Mouse (Mus musculus) hindbrain, postnatal 0 days (tissue): ENCODE results near the gene Zfp853. TPM values are rescaled to one million over a fixed set of nuclear protein-coding genes. Genes with fewer than 3 reads are reported as not detected.

Experiments used
- ATAC-seq: fragments of 200-750 bp; cut with Nextera tagmentation; 2 replicates; pipeline ENCODE4 v1.8.0; 2017; ENCODE audit warnings: mild to moderate bottlenecking, moderate TSS enrichment, moderate library complexity
- DNase-seq: peaks from one replicate; pipeline ENCODE4 v3.0.0-alpha.2; 2015; ENCODE audit warnings: low spot score
- H3K27ac ChIP-seq: fragments of 300-500 bp; sonication (generic); 2 replicates; pipeline ENCODE4 v1.5.1; 2014; ENCODE audit warnings: mild to moderate bottlenecking
- H3K27me3 ChIP-seq: fragments of 300-500 bp; sonication (generic); 2 replicates; pipeline ENCODE4 v1.6.1; 2014; ENCODE audit warnings: low read length, mixed read lengths; ENCODE audit not compliant: insufficient read depth
- H3K36me3 ChIP-seq: fragments of 300-500 bp; sonication (generic); 2 replicates; pipeline ENCODE4 v1.6.1; 2014; ENCODE audit warnings: low read length, mixed read lengths; ENCODE audit not compliant: insufficient read depth
- H3K4me1 ChIP-seq: fragments of 300-500 bp; sonication (generic); 2 replicates; pipeline ENCODE4 v1.6.1; 2014; ENCODE audit warnings: antibody characterized with exemption, low read length, mixed read lengths; ENCODE audit not compliant: insufficient read depth
- H3K4me2 ChIP-seq: fragments of 300-500 bp; sonication (generic); 2 replicates; pipeline ENCODE4 v1.6.1; 2014; ENCODE audit warnings: low read depth, mild to moderate bottlenecking, low read length, moderate library complexity, mixed read lengths
- H3K4me3 ChIP-seq: fragments of 300-500 bp; sonication (generic); 2 replicates; pipeline ENCODE4 v1.5.1; 2014; ENCODE audit warnings: low read length
- H3K9ac ChIP-seq: fragments of 300-500 bp; sonication (generic); replicated peaks from 2 replicates; pipeline ENCODE4 v1.6.1; 2014; ENCODE audit warnings: mild to moderate bottlenecking, low read length, moderate library complexity, mixed read lengths
- H3K9me3 ChIP-seq: fragments of 300-500 bp; sonication (generic); 2 replicates; pipeline ENCODE4 v1.6.1; 2016; ENCODE audit warnings: low read length, mixed read lengths
- CTCF ChIP-seq: IDR thresholded peaks from 2 replicates; pipeline ENCODE4 v1.5.1; 2016; ENCODE audit warnings: antibody characterized with exemption, control low read depth, low read depth
- WGBS: fragments of 180-500 bp; shearing (Covaris S2); extraction: QIAGEN DNeasy Blood & Tissue Kit; methylation state at CpG from one replicate; pipeline ENCODE4 v1.1.7; 2014; 5-methylcytosine and 5-hydroxymethylcytosine counted together
- polyA plus RNA-seq: library from polyadenylated mRNA; unstranded; fragments of >200 nt; fragmentation: Nextera tagmentation; extraction: Ambion mirVana; gene quantifications from 2 replicates; pipeline ENCODE4 v1.2.1, GENCODE M21; 2015
- total RNA-seq: library from RNA; depleted of rRNA; stranded (reverse); fragments of >200 nt; gene quantifications from 2 replicates; pipeline ENCODE4 v1.2.3, GENCODE M21; 2014

Gene Zfp853
- total and polyA plus RNA-seq, 2 experiments from 2014 or later: 0.53 to 33.5 TPM

GRCm38 (mm10) chr5:143287774-143288328 is 5.6 kb downstream of the Zfp853 start:
- ATAC-seq (no peak), DNase-seq (no peak)
- no peaks in the 10 kb centered on the region for H3K9me3 ChIP-seq
- 0 out of 2 replicates have a peak, but pooled peaks cover 2% of the 10 kb centered on the region for H3K4me1 ChIP-seq
- peak overlapping the region; percentile 46 for H3K4me2 ChIP-seq
- H3K27ac ChIP-seq: no peak overlapping the region
- H3K9ac ChIP-seq: 0 out of 2 replicates have a peak overlapping the region, but pooled peaks have one; percentile 2
- no peaks in the 10 kb centered on the region for H3K36me3 ChIP-seq
- no peak for TF ChIP-seq CTCF
- H3K27me3 ChIP-seq: peaks cover 26% of the 10 kb centered on the region
- peak overlapping the region; percentile 25 for H3K4me3 ChIP-seq
- 8% methylated on average over 48 of the region's 48 CpGs for WGBS

- 40% methylated on average over 6 of the region's 6 CpGs for WGBS
- Histone ChIP-seq H3K27me3 (peaks cover 26% of the 10 kb centered on the region), H3K4me2 (no peak overlapping the region), H3K9ac (no peak overlapping the region), H3K9me3 (no peaks in the 10 kb centered on the region), H3K4me3 (no peak overlapping the region), H3K27ac (no peak overlapping the region), H3K36me3 (no peaks in the 10 kb centered on the region), H3K4me1 (0 out of 2 replicates have a peak, but pooled peaks cover 2% of the 10 kb centered on the region)
- no peak for DNase-seq
- ATAC-seq: no peak
- TF ChIP-seq CTCF: peak; percentile 36; the same call in 1 of the 2 replicates
Measured at GRCm38 (mm10) chr5:143284762-143285161, 8.7 kb downstream of the Zfp853 start.

- H3K9me3 ChIP-seq: no peaks in the 10 kb centered on the region
- ATAC-seq: peak; percentile 10; the same call in 1 of the 2 replicates
- no peak overlapping the region for H3K4me3 ChIP-seq
- H3K4me1 ChIP-seq: no peaks in the 10 kb centered on the region
- no peak overlapping the region for H3K27ac ChIP-seq
- TF ChIP-seq CTCF: no peak
- H3K36me3 ChIP-seq: no peaks in the 10 kb centered on the region
- no peaks in the 10 kb centered on the region for H3K27me3 ChIP-seq
- no peak overlapping the region for H3K4me2 ChIP-seq
- DNase-seq: no peak
- no peak overlapping the region for H3K9ac ChIP-seq
- WGBS: 49% methylated on average over 10 of the region's 10 CpGs
Measured at GRCm38 (mm10) chr5:143279247-143279646, 14.2 kb downstream of the Zfp853 start.

- no peaks in the 10 kb centered on the region for H3K9me3 ChIP-seq
- WGBS: 50% methylated on average over 5 of the region's 5 CpGs
- no peak overlapping the region for H3K9ac ChIP-seq
- ATAC-seq (no peak), DNase-seq (no peak)
- H3K4me1 ChIP-seq: peaks cover 4% of the 10 kb centered on the region
- H3K4me2 ChIP-seq: no peak overlapping the region
- no peaks in the 10 kb centered on the region for H3K36me3 ChIP-seq
- H3K27me3 ChIP-seq: no peaks in the 10 kb centered on the region
- TF ChIP-seq CTCF: no peak
- H3K27ac ChIP-seq: no peak overlapping the region
- H3K4me3 ChIP-seq: no peak overlapping the region
Measured at GRCm38 (mm10) chr5:143275761-143276160, 17.7 kb downstream of the Zfp853 start.

- Histone ChIP-seq H3K9ac (no peak overlapping the region), H3K27me3 (no peaks in the 10 kb centered on the region), H3K9me3 (no peaks in the 10 kb centered on the region), H3K4me2 (no peak overlapping the region), H3K4me1 (peaks cover 20% of the 10 kb centered on the region), H3K4me3 (no peak overlapping the region), H3K27ac (no peak overlapping the region), H3K36me3 (no peaks in the 10 kb centered on the region)
- peak; percentile 32 for DNase-seq
- 66% methylated on average over 16 of the region's 16 CpGs for WGBS
- TF ChIP-seq CTCF: no peak
- ATAC-seq: no peak
Measured at GRCm38 (mm10) chr5:143272540-143273330, 20.7 kb downstream of the Zfp853 start.

GRCm38 (mm10) chr5:143272108-143272507 is 21.3 kb downstream of the Zfp853 start:
- Histone ChIP-seq H3K4me3 (no peak overlapping the region), H3K4me2 (no peak overlapping the region), H3K36me3 (no peaks in the 10 kb centered on the region), H3K4me1 (peaks cover 20% of the 10 kb centered on the region), H3K9me3 (no peaks in the 10 kb centered on the region), H3K27me3 (no peaks in the 10 kb centered on the region), H3K27ac (no peak overlapping the region), H3K9ac (no peak overlapping the region)
- no peak for DNase-seq
- no peak for TF ChIP-seq CTCF
- 77% methylated on average over 3 of the region's 3 CpGs for WGBS
- no peak for ATAC-seq

- ATAC-seq (no peak), DNase-seq (no peak)
Measured at GRCm38 (mm10) chr5:143271642-143272041, 21.8 kb downstream of the Zfp853 start.

More at GRCm38 (mm10) chr5:143271642-143272041, 21.8 kb downstream of the Zfp853 start:
- H3K27ac ChIP-seq: no peak overlapping the region
- no peaks in the 10 kb centered on the region for H3K27me3 ChIP-seq
- H3K4me2 ChIP-seq: no peak overlapping the region
- no peak for TF ChIP-seq CTCF
- peaks cover 20% of the 10 kb centered on the region for H3K4me1 ChIP-seq
- H3K9me3 ChIP-seq: no peaks in the 10 kb centered on the region
- H3K9ac ChIP-seq: no peak overlapping the region
- H3K4me3 ChIP-seq: no peak overlapping the region
- WGBS: 93% methylated on average over 6 of the region's 6 CpGs
- H3K36me3 ChIP-seq: no peaks in the 10 kb centered on the region
